Mouse (Mus musculus): ENCODE measurements around the gene Nmu.
A peak's percentile ranks its signal among the peaks of the same experiment; 100 is the strongest.

The Nmu gene

GRCm38 (mm10) chr5:76363453-76364104 is at the start of gene Nmu:
TSS of gene Nmu (minus strand) at chr5:76363788.
- DNase-seq: no peak

- no peak for DNase-seq
These were observed 48.1 kb upstream of the Nmu start for GRCm38 (mm10) chr5:76411697-76412096.

DNA sequence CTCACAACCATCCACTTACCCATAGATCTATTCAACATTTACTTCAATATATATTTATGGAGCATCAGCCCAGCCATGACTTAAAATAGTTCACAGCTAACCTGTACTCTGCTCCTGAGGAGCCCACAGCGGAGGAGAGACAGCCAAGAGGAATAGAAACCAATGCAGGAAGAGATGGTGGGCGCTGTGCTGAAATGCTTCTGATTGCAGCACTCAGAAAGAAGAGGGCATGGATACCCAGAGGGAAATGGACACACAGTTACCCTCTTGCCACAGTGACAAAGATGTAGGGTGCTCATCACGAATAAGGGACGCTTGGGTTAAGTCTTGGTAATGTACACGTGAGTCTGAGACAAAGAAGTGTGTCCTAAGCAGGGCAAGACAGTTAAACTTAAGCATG is 30.8 kb upstream of the Nmu start:
- DNase-seq: no peak

- DNase-seq: no peak
These were observed 25.6 kb upstream of the Nmu start for GRCm38 (mm10) chr5:76389041-76389795.

DNA sequence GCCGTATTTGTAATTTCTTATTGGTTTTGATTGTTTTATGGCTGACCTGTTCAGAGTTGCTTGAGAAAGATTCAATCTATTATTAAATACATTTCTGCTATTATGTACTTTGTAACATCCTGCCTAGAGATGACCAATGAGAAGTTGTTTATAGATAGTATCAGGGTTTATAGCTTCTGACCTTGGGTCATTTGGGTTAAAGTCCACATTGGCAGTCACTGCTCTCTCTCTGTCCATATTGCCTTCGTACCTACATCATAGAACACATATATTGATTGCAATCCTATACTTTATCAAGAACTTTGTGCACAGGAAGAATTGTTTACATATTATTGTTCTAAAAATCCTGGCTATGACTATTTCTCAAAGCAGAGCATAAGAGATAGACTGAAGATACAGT is 24.9 kb upstream of the Nmu start:
- DNase-seq: no peak

DNA sequence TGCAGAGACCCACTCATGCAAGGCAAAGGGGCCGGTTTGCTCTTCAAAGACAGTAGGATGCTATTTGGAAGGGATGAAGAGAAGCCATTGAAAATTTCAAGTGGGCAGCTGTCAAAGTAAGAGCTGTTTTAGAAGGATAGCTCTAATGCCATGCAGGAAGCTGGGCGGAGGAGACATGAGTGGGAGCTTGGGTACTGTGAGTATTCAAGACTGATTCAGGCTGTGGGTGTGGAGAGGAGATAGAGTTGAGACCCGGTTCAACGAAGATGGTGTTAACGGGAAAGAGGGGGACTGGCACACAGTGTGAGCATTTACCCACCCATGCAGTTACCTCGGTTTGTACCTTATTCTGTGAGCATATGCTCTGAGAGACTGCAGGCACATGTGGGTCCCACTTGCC is 20.1 kb upstream of the Nmu start:
- peak; percentile 57 for DNase-seq

DNA sequence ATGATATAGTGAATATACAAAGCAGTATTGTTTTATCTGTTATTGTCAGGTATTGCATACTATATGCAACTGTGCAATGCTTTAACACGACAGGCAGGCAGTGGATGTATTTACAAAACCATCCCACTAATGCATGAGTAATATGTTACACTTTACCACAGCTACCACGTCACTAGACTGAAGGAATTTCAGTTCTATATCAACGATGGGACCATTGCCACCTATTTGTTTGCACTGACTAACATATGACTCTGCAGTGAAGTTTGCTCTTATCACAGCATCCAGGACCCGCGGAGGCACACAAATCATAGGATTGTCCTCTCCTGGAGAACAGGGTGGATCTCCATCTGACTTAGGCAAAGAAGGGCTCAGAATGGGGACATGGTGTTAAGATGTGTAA is 18.2 kb upstream of the Nmu start:
- DNase-seq: no peak

DNA sequence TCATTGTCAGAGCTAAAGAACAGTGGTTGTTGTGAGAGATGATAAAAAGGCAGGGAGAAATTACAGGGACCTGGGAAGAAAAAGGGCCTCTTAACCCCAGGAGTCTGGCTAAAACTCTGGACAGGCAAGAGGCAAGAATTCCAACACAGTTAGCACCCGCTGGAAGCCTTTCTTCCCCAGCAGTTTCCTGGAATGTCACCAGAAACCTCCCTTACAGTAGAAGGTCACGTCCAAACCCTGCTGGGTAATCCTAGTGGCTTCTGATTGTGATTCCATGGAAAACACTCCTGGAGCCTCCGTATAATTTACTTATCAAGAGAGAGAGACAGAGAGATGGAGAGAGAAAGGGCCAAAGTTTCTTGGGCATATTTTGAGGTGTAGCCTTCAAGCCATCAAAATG is 15.6 kb upstream of the Nmu start:
- DNase-seq: no peak

DNA sequence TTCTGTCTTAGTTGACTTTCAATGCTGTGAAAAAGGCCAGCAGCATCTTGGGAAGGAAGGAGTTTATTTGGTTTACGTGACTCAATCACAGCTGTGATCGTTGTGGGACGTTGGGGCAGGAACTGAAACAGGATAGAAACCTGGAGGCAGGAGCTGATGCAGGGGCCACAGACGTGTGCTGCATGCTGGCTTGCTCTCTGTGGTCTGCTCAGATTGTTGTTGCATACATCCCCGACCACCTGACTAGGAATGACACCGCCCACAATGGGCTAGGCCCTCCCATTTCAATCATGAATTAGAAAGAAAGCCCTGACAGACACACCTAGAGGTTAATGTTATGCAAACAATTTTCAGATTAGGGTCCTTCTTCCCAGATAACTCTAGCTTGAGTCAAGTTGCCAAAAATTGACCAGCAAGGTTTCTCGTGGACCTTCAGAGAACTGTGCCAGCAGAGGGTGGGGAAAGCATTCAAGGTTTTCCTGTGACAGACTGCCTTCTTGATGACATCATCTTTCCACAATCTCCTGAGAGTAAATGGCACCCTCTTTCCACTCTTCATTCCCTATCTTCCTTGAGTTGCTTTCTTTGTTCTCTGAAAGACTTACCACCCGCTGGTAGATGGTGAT is 5.7 kb upstream of the Nmu start:
- no peak for DNase-seq

DNA sequence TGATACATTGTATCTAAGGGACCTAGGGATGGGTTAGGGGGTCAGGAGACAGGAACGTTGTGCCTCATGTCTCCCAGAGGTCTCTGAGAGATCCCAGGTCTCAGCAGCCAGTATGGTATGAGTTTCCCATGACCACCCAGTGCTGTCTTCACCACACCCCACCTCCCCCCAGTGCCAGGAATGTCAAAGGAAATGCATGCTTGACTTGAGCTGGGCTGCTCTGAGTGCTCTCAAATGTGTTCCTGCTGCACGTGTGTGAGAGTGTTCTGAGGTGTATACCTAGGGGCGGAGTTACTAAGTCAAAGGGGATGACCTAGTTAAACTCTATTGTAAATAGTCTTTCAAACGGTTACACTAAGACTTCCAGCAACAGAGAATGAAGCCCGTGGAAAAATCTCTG is 1.8 kb upstream of the Nmu start:
- DNase-seq: no peak

DNA sequence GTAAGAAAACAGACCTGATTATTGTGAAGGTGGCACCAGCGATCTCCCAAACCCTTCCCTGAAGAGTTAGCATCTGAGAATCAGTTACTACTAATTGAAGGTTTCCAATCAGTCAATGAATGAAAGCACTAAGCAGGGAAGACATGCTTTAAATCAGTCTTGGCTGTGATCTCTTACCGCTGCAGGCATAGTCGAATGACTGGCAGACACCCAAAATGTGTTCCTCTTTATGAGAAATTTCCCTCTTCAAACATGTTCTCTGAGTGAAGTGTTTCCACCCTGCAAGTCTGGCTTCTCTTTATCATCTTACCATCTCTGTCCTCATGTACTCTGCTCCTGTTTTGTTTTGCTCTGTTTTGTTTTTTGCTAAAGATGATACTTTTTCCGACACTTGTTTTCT is 2.8 kb downstream of the Nmu start:
- DNase-seq: no peak

DNA sequence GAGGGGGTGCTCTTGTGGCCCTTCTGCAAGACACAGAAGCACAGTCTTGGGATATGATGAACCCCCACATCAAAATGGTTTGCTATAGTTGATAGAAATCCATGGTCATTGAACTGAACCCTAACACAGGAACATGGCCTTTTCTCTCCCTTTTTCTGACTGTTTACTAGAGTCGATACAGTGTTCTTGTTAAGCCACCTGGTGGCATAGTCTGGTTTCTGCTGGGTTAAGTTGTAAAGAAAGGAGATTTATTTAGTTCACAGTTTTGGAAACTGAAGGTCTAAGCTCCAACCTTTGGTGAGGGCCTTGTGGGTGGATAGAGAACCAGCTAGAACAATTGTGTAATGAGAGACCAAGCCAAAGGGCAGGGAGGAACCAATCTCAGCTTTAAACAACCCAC is 3.5 kb downstream of the Nmu start:
- no peak for DNase-seq

- no peak for DNase-seq
These were observed 11.5 kb downstream of the Nmu start for GRCm38 (mm10) chr5:76351953-76352611.

DNA sequence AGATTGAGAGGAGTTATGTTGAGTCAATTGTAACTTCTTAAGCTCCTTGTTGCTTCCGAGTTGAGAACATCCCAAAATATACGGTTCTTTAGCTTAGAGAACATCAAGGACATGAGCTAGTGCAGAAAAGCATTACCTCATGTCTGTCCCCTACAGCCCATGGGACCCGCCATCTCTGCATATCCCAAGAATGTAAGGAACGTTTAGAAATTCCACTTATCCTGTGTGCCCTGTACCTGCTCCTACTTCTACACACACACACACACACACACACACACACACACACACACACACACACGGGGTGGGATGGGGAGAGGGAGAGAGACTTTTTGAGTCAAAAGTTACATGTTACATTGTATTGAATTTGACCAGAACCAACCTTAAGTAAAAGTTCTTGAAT is 12.1 kb downstream of the Nmu start:
- no peak for DNase-seq

- DNase-seq: no peak
These were observed 17.5 kb downstream of the Nmu start for GRCm38 (mm10) chr5:76346137-76346536.

DNA sequence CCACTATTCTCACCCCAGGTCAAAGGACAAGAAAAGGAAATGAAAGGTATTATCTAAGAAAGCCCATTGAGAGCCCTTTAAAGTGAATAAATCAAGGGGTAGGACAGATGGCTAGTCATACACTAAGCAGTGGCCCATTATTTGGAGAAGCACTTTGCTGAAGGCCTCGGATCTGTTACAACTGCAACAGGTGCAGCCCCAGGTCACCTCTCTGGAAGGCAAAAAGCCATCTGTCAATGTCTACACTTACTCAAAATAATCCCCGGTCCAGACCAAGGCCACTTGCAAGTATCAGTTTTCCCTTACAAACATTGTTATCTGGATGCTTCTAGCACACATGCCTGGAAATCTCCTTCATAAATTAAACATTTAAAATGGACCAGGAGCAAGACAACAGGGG is 22.7 kb downstream of the Nmu start:
- no peak for DNase-seq

DNA sequence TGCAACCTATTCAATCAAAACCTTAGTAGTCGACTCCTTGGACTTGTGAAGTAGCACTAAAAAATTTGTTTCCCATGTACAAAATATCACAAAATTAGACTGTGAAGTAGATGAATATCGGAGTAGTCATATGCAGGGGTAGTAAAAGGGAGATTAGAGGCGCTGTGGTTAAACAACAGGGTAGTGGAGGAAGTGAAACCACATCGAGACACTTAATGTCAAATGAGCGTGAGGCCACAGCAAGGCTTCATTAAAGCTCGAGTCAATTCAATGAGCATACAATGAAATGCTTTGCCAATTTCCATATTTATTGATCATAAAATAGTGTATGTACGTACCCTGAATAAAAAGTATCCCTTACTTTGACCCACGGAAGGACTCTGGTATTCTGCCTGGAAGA is 26.5 kb downstream of the Nmu start:
- no peak for DNase-seq

GRCm38 (mm10) chr5:76333833-76334232 is 29.8 kb downstream of the Nmu start:
- DNase-seq: no peak

GRCm38 (mm10) chr5:76330953-76331352 is 32.6 kb downstream of the Nmu start, which contains the start of gene Pdcl2:
TSS of gene Pdcl2 (minus strand) at chr5:76331156.
- no peak for DNase-seq

- DNase-seq: no peak
These were observed 36.3 kb downstream of the Nmu start for GRCm38 (mm10) chr5:76327296-76327695.

DNA sequence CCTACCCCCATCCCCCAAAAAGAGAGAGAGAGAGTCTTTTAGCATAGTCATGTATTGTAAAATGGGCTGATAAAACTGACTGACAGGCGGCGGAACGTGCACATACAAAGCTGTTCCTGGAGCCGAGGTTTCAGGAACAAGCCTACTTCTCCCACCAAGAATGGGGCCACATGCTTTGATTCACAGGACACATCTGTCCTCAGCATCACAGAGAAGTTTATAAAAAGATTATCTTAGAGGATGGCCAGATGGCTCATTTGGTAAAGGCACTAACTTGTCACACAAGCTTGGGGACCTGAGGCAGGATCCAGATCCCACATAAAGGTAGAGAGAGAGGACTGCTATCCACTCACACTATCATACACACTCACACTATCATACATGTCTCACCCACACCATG is 38.5 kb downstream of the Nmu start:
- DNase-seq: no peak

DNA sequence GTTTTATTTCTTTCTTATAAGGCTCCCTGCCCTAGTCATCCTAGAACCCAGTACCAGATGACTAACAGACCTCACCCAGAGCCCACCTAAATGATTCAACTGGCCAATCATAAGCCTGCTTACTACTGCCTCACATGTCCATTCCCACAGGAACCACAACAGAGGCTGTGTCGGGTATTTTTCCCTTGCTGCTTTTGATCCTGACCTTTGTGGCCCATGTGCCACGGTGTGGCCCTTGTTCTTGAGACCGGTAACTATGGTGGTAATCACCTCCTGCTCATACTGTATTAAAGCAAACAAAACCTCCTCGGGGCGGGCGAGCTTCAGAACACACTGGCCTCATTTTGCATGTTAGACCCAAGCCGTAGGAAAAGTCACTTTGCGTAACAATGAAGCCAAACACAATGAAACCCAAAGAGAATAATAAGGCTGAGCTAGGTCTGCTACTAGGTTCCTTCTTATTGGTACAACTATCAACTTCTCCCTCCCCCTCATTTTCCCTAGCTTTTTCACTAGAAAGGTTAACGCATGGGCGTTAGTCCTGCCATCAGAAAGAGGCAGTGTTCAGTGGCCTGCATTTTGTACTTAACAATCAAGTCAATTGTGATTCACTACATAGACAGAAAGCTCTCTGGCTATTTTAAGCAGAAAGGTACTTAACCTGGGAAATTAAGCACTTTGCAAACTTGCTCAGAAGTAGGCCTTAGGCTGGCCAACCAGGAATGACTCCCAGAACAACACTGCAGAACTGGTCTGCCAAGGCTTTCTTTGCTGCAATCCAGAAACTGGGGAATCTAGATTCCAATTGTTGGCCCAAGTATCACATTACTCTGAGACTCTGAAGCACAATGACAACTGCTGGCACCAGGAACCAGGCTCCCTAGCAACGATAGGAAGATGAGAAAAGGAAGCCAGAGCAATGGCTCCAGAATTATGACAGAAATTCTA is 42.1 kb downstream of the Nmu start:
- no peak for DNase-seq

DNA sequence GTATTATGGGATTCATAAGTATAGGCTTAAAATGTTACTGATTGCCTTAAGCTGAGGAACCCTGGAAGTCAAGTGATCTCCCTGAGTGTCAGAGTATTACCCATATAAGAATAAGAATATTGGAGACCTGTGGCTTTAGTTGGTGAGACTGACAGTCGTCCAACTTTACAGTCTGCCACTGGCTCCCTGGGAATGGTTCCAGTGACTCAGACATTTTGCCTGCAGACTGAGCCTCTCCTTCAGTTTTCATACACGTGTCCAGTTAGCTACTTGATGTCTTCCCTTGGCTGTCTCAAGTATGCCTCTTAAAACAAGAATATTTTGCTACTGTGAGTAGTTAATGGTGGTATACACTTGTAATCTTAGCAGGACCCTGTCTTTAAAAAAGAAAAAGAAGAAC is 55.4 kb downstream of the Nmu start:
- DNase-seq: no peak
